Mouse (Mus musculus) neural tube, embryonic 13.5 days (tissue): ENCODE measurements around the gene Nptxr. TPM values are rescaled to one million over a fixed set of nuclear protein-coding genes. Genes with fewer than 3 reads are reported as not detected.

ENCODE experiments used
- ATAC-seq: fragments of 200-750 bp; cut with Nextera tagmentation; 2 replicates; pipeline ENCODE4 v1.8.0; 2017; ENCODE audit warnings: low read depth, mild to moderate bottlenecking, moderate TSS enrichment, moderate library complexity
- H3K27ac ChIP-seq: fragments of 300-500 bp; sonication (generic); replicated peaks from 2 replicates; pipeline ENCODE4 v1.5.1; 2015; ENCODE audit warnings: moderate library complexity, mild to moderate bottlenecking, inconsistent platforms
- H3K27me3 ChIP-seq: fragments of 300-500 bp; sonication (generic); 2 replicates; pipeline ENCODE4 v1.6.1; 2015; ENCODE audit warnings: mild to moderate bottlenecking, inconsistent platforms
- H3K36me3 ChIP-seq: fragments of 300-500 bp; sonication (generic); 2 replicates; pipeline ENCODE4 v1.6.1; 2015; ENCODE audit warnings: mild to moderate bottlenecking, inconsistent platforms
- H3K4me1 ChIP-seq: fragments of 300-500 bp; sonication (generic); replicated peaks from 2 replicates; pipeline ENCODE4 v1.6.1; 2015; ENCODE audit warnings: inconsistent platforms
- H3K4me2 ChIP-seq: fragments of 300-500 bp; sonication (generic); 2 replicates; pipeline ENCODE4 v1.6.1; 2015; ENCODE audit warnings: inconsistent platforms, mild to moderate bottlenecking, moderate library complexity
- H3K4me3 ChIP-seq: fragments of 300-500 bp; sonication (generic); 2 replicates; pipeline ENCODE4 v1.5.1; 2015; ENCODE audit warnings: mild to moderate bottlenecking, inconsistent platforms
- H3K9ac ChIP-seq: fragments of 300-500 bp; sonication (generic); 2 replicates; pipeline ENCODE4 v1.6.1; 2015; ENCODE audit warnings: moderate library complexity, mild to moderate bottlenecking, inconsistent platforms
- H3K9me3 ChIP-seq: fragments of 300-500 bp; sonication (generic); 2 replicates; pipeline ENCODE4 v1.6.1; 2016; ENCODE audit warnings: inconsistent platforms
- WGBS: fragments of 180-500 bp; shearing (Covaris S2); methylation state at CpG from one replicate; pipeline ENCODE4 v1.1.7; 2015; 5-methylcytosine and 5-hydroxymethylcytosine counted together
- polyA plus RNA-seq: library from polyadenylated mRNA; unstranded; fragments of >200 nt; fragmentation: Nextera tagmentation; extraction: Ambion mirVana; gene quantifications from 2 replicates; pipeline ENCODE4 v1.2.1, GENCODE M21; 2015

Gene Nptxr
- polyA plus RNA-seq, 1 experiment from 2014 or later, result 22.1 TPM

- 83% methylated on average over 8 of the region's 8 CpGs for WGBS
- Histone ChIP-seq H3K4me1 (peaks cover 13% of the 10 kb centered on the region; the same call in 1 of the 2 replicates), H3K4me3 (no peak overlapping the region), H3K27me3 (peaks cover 32% of the 10 kb centered on the region), H3K4me2 (no peak overlapping the region), H3K36me3 (no peaks in the 10 kb centered on the region), H3K9me3 (no peaks in the 10 kb centered on the region), H3K9ac (no peak overlapping the region), H3K27ac (no peak overlapping the region)
- ATAC-seq, result no peak
These were observed 6.9 kb downstream of the Nptxr start for GRCm38 (mm10) chr15:79797680-79798079.

GRCm38 (mm10) chr15:79797096-79797495 lies 7.5 kb downstream of the Nptxr start:
- H3K4me1 ChIP-seq, result peaks cover 13% of the 10 kb centered on the region; the same call in 1 of the 2 replicates
- H3K4me3 ChIP-seq, result no peak overlapping the region
- WGBS, result 85% methylated on average over 7 of the region's 7 CpGs
- no peak for ATAC-seq
- no peak overlapping the region for H3K9ac ChIP-seq
- no peaks in the 10 kb centered on the region for H3K9me3 ChIP-seq
- no peak overlapping the region for H3K27ac ChIP-seq
- peaks cover 32% of the 10 kb centered on the region for H3K27me3 ChIP-seq
- no peak overlapping the region for H3K4me2 ChIP-seq
- H3K36me3 ChIP-seq, result no peaks in the 10 kb centered on the region

DNA sequence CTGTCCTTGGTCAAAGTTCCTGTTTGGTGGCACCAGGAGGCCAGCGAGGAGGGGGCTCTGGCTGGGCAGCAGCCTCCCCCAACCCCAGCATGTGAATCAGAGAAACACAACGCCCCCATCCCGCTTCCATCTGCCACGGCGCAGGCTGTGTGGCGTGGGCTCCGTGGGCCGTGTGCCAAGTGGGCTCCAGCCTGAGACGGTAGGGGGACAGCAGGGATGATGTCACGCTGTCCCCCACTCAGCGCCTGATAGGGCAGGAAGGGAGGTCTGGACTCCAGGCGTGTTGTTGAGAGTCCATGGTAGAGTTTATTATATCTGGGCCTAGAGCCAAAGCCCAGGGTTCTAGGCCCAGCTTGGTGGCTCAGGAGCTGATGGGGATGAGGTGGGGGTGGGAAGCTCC lies 8.3 kb downstream of the Nptxr start:
- Histone ChIP-seq H3K27me3 (peaks cover 32% of the 10 kb centered on the region), H3K4me1 (peaks cover 13% of the 10 kb centered on the region; the same call in 1 of the 2 replicates), H3K4me2 (no peak overlapping the region), H3K4me3 (no peak overlapping the region), H3K9me3 (no peaks in the 10 kb centered on the region), H3K36me3 (no peaks in the 10 kb centered on the region), H3K9ac (no peak overlapping the region), H3K27ac (no peak overlapping the region)
- ATAC-seq, result no peak
- 76% methylated on average over 12 of the region's 12 CpGs for WGBS

GRCm38 (mm10) chr15:79794173-79794572 lies 10.4 kb downstream of the Nptxr start:
- Histone ChIP-seq H3K4me2 (no peak overlapping the region), H3K4me1 (0 out of 2 replicates have a peak, but pooled peaks cover 5% of the 10 kb centered on the region), H3K36me3 (peaks cover 2% of the 10 kb centered on the region; the same call in 1 of the 2 replicates), H3K4me3 (no peak overlapping the region), H3K9ac (no peak overlapping the region), H3K9me3 (no peaks in the 10 kb centered on the region), H3K27ac (no peak overlapping the region), H3K27me3 (peaks cover 32% of the 10 kb centered on the region)
- ATAC-seq, result no peak
- WGBS, result 38% methylated on average over 20 of the region's 20 CpGs

DNA sequence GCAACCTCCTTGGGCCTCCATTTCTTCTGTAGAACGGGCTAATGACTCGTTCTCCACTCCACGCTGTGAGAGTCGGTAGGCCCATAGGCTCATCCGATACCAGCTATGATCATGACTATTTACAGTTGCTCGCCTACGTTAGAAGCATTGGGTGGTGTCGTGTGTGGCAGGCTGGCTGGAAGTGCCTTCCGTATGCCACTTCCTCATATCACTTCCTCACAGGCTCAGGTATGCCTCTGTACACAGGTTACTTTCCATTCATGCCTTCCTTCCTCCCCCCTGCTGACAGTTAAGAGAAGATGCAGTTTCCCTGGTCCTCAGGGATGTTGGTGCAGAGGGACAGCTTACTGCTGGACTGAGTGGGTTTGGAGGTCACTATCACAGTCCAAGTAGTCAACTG lies 11.5 kb downstream of the Nptxr start:
- Histone ChIP-seq H3K27me3 (peaks cover 31% of the 10 kb centered on the region), H3K27ac (no peak overlapping the region), H3K4me2 (no peak overlapping the region), H3K36me3 (peaks cover 4% of the 10 kb centered on the region; the same call in 1 of the 2 replicates), H3K4me3 (no peak overlapping the region), H3K4me1 (peaks cover 7% of the 10 kb centered on the region), H3K9me3 (no peaks in the 10 kb centered on the region), H3K9ac (no peak overlapping the region)
- no peak for ATAC-seq
- WGBS, result 94% methylated on average over 9 of the region's 9 CpGs

GRCm38 (mm10) chr15:79792455-79792854 lies 12.1 kb downstream of the Nptxr start:
- no peak for ATAC-seq
- H3K4me1 ChIP-seq, result peaks cover 13% of the 10 kb centered on the region
- no peak overlapping the region for H3K27ac ChIP-seq
- no peak overlapping the region for H3K4me3 ChIP-seq
- H3K9ac ChIP-seq, result no peak overlapping the region
- H3K36me3 ChIP-seq, result peaks cover 4% of the 10 kb centered on the region; the same call in 1 of the 2 replicates
- H3K4me2 ChIP-seq, result no peak overlapping the region
- peaks cover 29% of the 10 kb centered on the region for H3K27me3 ChIP-seq
- H3K9me3 ChIP-seq, result no peaks in the 10 kb centered on the region
- 22% methylated on average over 19 of the region's 19 CpGs for WGBS

- Histone ChIP-seq H3K27me3 (peaks cover 29% of the 10 kb centered on the region), H3K4me2 (no peak overlapping the region), H3K27ac (no peak overlapping the region), H3K36me3 (peaks cover 4% of the 10 kb centered on the region; the same call in 1 of the 2 replicates), H3K4me1 (peaks cover 18% of the 10 kb centered on the region), H3K9me3 (no peaks in the 10 kb centered on the region), H3K9ac (no peak overlapping the region), H3K4me3 (no peak overlapping the region)
- ATAC-seq, result no peak
- WGBS, result 5% methylated on average over 12 of the region's 12 CpGs
These were observed 13.1 kb downstream of the Nptxr start for GRCm38 (mm10) chr15:79791502-79791901.

GRCm38 (mm10) chr15:79790905-79791304 lies 13.7 kb downstream of the Nptxr start:
- Histone ChIP-seq H3K4me2 (no peak overlapping the region), H3K4me3 (no peak overlapping the region), H3K27ac (no peak overlapping the region), H3K27me3 (peaks cover 29% of the 10 kb centered on the region), H3K36me3 (peaks cover 4% of the 10 kb centered on the region; the same call in 1 of the 2 replicates), H3K4me1 (peaks cover 13% of the 10 kb centered on the region), H3K9me3 (no peaks in the 10 kb centered on the region), H3K9ac (no peak overlapping the region)
- no peak for ATAC-seq
- WGBS, result 84% methylated on average over 6 of the region's 6 CpGs

DNA sequence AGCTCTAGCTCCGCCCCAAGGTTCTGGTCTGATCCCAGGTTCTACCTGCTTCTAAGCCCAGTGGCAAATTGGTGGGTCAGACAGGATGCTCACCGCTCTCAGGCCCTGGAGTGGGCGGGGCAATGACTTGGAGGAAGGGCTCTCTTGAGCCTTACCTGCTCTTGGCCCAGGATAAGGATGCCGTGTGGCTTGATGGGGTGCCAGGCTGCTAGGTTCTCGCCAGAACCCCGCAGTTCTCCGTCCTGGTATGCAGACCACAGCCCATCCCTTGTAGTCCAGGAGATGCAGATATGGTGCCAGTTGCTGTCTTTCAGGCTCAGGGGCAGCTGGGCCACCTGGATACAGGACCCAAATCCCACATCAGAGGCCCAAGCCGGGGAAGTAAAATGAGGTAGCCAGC lies 14.5 kb downstream of the Nptxr start:
- WGBS, result 53% methylated on average over 8 of the region's 8 CpGs

DNA sequence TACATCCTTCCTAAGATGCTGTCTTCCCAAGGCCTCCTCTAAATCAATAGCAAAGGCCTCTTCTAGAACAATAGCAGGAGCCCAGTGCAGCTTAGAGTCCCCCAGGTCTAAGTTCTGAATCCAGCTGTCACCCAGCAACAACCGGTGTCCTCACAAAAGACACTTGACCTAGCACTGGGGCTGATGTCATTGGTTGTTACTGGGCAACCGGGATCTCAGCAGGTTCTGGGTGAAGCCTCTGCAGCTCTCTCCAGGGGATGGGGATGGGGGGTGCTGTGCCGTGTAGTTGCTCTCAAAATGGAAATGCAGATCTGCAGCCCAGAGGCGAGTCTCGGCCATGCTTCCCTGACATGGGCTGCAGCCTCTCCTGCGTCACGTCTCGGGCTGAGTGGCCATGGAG lies 16.8 kb downstream of the Nptxr start:
- peaks cover 21% of the 10 kb centered on the region for H3K27me3 ChIP-seq
- no peak overlapping the region for H3K9ac ChIP-seq
- no peaks in the 10 kb centered on the region for H3K9me3 ChIP-seq
- peak; percentile 37; the same call in 1 of the 2 replicates for ATAC-seq
- H3K4me2 ChIP-seq, result no peak overlapping the region
- no peak overlapping the region for H3K4me3 ChIP-seq
- H3K27ac ChIP-seq, result no peak overlapping the region
- peaks cover 4% of the 10 kb centered on the region; the same call in 1 of the 2 replicates for H3K36me3 ChIP-seq
- H3K4me1 ChIP-seq, result peaks cover 13% of the 10 kb centered on the region
- WGBS, result 53% methylated on average over 8 of the region's 8 CpGs

More for the DNA sequence above, 14.5 kb downstream of the Nptxr start:
- Histone ChIP-seq H3K4me1 (peaks cover 13% of the 10 kb centered on the region), H3K9me3 (no peaks in the 10 kb centered on the region), H3K36me3 (peaks cover 4% of the 10 kb centered on the region; the same call in 1 of the 2 replicates), H3K4me3 (no peak overlapping the region), H3K4me2 (no peak overlapping the region), H3K27ac (no peak overlapping the region), H3K9ac (no peak overlapping the region), H3K27me3 (peaks cover 29% of the 10 kb centered on the region)
- no peak for ATAC-seq

GRCm38 (mm10) chr15:79785056-79785455 lies 19.5 kb downstream of the Nptxr start:
- H3K4me3 ChIP-seq, result no peak overlapping the region
- H3K9ac ChIP-seq, result no peak overlapping the region
- peaks cover 13% of the 10 kb centered on the region for H3K4me1 ChIP-seq
- WGBS, result 82% methylated on average over 1 of the region's 1 CpGs
- peaks cover 4% of the 10 kb centered on the region; the same call in 1 of the 2 replicates for H3K36me3 ChIP-seq
- no peaks in the 10 kb centered on the region for H3K27me3 ChIP-seq
- H3K27ac ChIP-seq, result no peak overlapping the region
- no peaks in the 10 kb centered on the region for H3K9me3 ChIP-seq
- no peak for ATAC-seq
- no peak overlapping the region for H3K4me2 ChIP-seq

DNA sequence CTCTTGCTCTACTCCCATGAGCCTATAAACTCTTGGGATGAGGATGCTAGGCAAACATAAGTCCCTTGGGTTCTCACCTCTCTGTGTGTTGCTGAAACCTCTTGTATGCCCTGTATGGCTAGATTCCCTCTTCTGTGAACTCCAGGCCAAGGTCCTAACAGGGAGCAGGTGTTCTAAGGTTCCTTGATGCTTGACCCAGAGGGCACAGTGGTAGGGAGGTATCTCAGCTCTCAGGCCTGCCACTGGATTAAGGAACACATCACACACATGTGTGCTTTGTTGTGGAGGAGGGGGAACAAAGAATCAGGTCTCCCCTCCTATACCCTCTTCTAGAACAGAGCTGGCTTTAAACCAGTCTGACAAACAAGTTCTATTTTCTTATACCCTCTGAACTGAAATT lies 26.8 kb downstream of the Nptxr start, which contains the start of gene Dnal4:
Gene Dnal4 (minus strand): TSS at position 101 of the 400 bp plus-strand sequence.
- no peaks in the 10 kb centered on the region for H3K36me3 ChIP-seq
- ATAC-seq, result no peak
- no peaks in the 10 kb centered on the region for H3K27me3 ChIP-seq
- H3K4me3 ChIP-seq, result no peak within 1 kb of the TSS
- peaks cover 19% of the 10 kb centered on the region for H3K4me1 ChIP-seq
- H3K27ac ChIP-seq, result no peak within 1 kb of the TSS
- no peak within 1 kb of the TSS for H3K4me2 ChIP-seq
- H3K9me3 ChIP-seq, result no peaks in the 10 kb centered on the region
- H3K9ac ChIP-seq, result no peak within 1 kb of the TSS

DNA sequence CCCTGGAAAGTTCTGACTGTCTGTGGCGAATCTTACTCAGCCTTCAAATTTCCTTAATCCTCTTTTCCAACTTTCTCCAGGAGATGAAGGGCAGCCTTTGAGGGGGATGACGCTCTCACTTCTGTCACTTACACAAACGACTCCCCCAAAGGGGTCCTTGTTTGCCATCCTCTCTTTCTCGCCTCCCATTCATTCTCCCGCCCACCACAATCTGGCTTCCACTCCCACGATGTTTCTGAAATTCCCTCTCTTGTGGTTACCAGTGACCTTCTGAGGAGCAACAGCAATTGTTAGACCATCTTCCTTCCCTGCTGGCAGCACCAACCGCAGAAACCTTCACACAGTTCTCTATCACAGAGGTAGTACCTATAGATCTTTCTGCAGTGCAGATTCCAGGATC lies 28.9 kb downstream of the Nptxr start:
- 71% methylated on average over 7 of the region's 7 CpGs for WGBS
- H3K4me2 ChIP-seq, result no peak overlapping the region

More for the DNA sequence above, 28.9 kb downstream of the Nptxr start:
- ATAC-seq, result no peak
- Histone ChIP-seq H3K27me3 (no peaks in the 10 kb centered on the region), H3K4me1 (peaks cover 32% of the 10 kb centered on the region), H3K9ac (no peak overlapping the region), H3K36me3 (no peaks in the 10 kb centered on the region), H3K4me3 (no peak overlapping the region), H3K27ac (no peak overlapping the region), H3K9me3 (no peaks in the 10 kb centered on the region)
